Mouse (Mus musculus) cerebellum, adult 9-11 months (tissue): ENCODE results near the gene 2610318N02Rik.

ENCODE experiments used
- DNase-seq: peaks from one replicate; pipeline ENCODE4 v3.0.0; 2022

Gene 2610318N02Rik

GRCm38 (mm10) chr16:17104600-17104999 lies 20.4 kb downstream of the 2610318N02Rik start:
- DNase-seq: no peak

- DNase-seq: no peak
These were observed 22.2 kb downstream of the 2610318N02Rik start for GRCm38 (mm10) chr16:17102630-17103220.

DNA sequence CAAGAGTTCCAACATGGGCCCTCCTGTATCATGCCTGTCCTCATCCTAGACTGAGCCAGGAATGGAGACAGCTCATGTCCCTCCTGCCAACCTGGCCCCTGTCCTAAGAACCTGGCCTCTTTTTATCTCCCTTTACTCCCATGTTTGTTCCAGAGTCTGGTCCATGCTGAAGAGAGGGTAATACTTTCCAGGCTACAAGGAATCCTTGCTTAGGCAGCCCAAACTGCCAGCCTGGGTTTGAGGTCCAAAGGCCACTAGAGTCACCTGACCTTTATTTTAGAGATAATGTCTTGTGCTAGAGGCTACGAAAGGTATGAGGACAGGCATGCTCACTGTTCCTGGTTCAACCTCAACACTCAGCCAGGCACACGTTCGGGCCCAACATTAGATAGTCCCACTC lies 28.0 kb downstream of the 2610318N02Rik start:
- no peak for DNase-seq

GRCm38 (mm10) chr16:17088346-17088745 lies 36.6 kb downstream of the 2610318N02Rik start:
- DNase-seq: no peak

- no peak for DNase-seq
These were observed 38.2 kb downstream of the 2610318N02Rik start for GRCm38 (mm10) chr16:17086669-17087193.

DNA sequence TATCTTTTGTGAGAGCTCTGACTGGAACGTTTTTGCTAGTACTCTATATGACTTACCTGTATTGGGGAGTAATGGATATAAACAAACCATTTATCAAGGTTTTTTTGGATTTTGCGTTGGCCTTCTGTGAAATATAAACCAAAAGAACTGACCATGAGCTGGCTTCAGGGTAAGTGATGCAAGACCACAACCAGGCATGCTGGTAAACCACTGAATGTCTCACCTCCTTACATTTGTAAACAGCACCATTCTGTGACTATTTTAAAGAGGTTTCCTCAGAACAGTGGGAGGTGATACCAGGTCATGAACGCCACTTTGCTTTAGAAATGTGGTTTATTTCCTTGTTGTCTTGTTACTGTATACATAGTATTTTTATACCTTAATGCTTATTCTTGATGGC lies 38.7 kb downstream of the 2610318N02Rik start:
- no peak for DNase-seq

DNA sequence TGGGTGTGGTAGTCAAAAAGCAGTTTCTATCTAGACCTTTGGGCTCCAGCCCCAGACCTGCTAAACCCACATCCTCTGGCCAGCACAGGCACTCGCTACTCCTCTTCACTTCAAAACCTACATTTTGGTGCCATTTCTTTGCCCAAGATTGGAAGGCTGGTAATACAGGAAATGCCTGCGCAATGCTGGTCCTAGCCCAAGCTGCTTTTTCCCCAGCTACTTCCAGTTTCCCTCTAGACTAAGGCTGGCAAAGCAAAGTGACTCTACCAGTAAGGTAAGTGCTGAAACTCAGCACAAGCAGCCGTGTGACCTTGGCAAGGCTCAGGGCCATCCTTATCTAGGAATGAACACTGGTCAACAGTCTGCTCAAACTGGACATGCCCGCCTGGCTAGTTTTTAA lies 39.3 kb downstream of the 2610318N02Rik start:
- no peak for DNase-seq

DNA sequence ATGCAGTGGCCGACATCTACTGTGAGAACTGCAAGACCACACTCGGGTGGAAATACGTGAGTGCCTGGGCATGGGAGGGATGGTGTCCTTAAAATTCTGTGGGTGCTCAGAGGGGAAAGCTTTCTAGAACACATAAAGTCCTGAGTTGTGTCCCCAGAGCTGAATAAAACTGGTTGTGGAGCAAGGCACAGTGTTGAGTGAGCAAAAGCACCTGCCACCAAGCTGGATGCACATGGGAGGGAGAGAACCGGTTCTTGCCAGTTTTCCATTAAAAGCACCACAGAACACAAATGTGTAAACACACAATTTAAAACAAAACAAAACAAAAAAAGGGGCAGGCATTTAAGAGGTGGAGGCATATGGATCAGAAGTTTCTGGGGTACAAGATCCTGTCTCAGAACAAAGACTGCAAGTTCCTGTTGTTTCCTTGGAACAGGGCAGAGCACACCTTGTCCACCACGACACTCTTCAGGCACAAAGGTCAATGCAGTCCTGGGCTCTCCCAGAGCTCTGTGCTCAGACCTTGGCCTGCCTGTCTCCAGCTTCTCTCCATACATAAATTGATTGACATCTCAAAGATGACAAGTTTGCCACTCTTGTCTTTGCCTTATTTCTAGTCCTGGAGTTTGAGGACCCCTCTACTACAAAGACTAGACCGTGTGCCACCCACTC lies 42.7 kb downstream of the 2610318N02Rik start:
- no peak for DNase-seq

DNA sequence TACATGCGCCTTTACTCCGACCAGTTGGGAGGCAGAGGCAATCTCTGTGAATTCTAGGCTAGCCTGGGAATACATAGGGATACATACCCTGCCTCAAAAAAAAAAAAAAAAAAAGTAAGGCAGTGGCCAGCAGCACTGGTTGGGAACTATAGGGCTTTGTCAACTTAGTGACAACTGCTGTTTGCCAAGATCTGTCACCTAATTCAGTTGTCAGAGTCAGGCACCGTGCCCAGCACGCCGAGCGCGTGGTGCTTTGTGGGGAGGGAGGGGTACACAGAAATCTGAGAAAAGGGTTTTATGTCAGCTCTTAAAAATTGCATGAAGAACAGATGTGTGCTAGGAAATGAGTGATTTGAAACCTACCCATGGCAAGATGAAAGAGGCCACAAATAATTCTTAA lies 46.9 kb downstream of the 2610318N02Rik start:
- no peak for DNase-seq

GRCm38 (mm10) chr16:17076869-17077268 lies 48.1 kb downstream of the 2610318N02Rik start:
- no peak for DNase-seq

GRCm38 (mm10) chr16:17076301-17076700 lies 48.7 kb downstream of the 2610318N02Rik start:
- no peak for DNase-seq

DNA sequence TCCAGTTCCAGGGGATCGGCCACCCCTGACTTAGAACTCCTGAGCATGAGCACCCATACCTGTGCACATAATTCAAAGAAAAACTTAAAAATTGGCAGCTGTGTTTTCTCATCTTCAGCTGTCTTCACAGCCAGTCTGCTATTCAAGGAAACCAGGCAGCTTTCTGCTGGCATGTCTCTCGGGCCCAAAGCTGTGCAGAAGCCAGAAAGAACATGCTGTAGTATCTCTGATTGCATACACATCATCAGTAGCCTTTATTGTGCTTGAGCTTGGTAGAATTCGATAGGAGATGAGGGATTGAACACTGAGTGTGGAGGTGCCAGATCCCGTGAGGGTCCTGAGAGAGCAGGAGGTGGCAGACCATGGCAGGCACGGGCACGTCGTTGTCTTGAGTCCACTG lies 52.0 kb downstream of the 2610318N02Rik start:
- no peak for DNase-seq

GRCm38 (mm10) chr16:17070716-17071115 lies 54.3 kb downstream of the 2610318N02Rik start:
- no peak for DNase-seq

DNA sequence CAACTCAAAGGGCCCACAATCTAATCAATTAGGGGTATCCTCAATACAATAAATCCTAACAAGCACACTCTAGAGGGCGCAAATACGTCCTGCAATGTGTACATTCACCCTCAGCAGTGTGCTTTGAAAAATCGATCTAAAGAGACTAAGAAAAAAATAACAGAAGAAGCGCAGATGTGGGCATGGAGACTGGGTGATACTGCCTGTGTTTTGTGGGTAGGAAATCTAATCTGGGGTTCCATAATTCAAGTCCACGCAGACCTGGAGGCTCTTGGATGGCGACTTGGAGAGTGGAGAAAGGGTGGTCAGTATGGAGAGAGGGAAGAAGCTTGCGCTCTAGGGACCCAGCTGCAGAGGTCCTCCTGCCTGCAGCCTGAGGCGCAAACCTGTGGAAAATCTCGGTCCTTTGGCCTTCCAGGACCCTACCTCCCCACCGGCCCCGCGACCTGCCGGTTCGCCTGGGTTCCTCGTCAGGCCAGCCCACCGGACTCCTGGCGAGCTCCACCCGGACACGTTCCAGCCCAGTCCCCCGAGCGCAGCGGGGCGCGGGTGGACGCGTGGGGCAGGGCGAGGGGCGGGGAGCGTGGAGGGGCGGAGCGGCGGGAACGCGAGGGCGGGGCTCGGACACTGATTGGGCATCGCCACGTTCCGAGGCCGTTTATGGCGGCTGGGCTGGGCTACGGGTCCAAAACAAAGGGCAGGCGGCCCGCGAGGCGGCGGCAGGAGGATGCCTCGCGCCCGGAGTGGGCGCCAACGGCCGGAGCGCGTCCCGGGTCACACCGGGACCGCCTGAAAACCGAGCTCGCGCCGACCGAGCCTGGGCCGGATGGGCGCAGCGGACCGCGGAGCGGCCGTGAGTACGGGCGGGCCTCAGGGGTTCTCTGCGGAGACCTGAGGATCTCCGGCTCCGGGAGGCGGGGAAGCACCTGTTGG lies 55.2 kb downstream of the 2610318N02Rik start, which contains the start of gene Ypel1:
Gene Ypel1, plus strand, starts transcription at position 186 of the 933 bp plus-strand sequence.
- peak; percentile 82 for DNase-seq

DNA sequence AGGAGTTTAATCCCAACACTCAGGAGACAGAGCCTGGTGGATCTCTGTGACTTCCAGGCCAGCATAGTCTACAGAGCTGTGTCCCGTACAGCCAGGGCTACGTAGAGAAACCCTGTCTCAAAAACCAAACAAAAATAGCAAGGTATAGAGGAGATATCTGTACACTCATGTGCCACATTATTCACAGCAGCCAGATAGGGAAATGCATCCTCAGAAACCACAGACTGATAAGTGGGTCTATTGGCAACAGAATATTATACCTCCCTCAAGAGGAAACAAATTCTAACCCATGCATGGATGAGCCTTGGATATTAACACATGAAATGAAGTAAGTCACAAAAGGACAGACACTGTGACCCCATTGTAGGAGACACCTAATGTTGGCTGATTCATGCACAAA lies 57.4 kb downstream of the 2610318N02Rik start:
- DNase-seq: no peak
